Mouse (Mus musculus): ENCODE results near the gene Srsf4.

- TF ChIP-seq ZC3H11A (IDR thresholded peaks at IDR 0.05; ENCODE audit: borderline replicate concordance, low read depth, low read length) (no peak), CHD2 (IDR thresholded peaks at IDR 0.05; ENCODE audit: low read depth, low read length) (no peak), MAFK (IDR thresholded peaks at IDR 0.05; ENCODE audit: insufficient read depth, low read depth, low read length) (no peak), HCFC1 (IDR thresholded peaks at IDR 0.05; ENCODE audit: borderline replicate concordance, insufficient read depth, low read length) (no peak)
Measured at GRCm38 (mm10) chr4:131920595-131921351, 47.4 kb downstream of the Srsf4 start.

Measured in ES-E14 (cell line).